Mouse (Mus musculus) myocyte (in vitro differentiated cells): Measurements from ENCODE around the gene Mdm2.

Experiments used
- POLR2A ChIP-seq: IDR thresholded peaks from one replicate; pipeline ENCODE4 v1.6.1; 2011; ENCODE audit warnings: low read depth, mild to moderate bottlenecking, control low read depth, moderate library complexity; ENCODE audit not compliant: insufficient read length
- USF1 ChIP-seq: IDR thresholded peaks from one replicate; pipeline ENCODE4 v1.6.1; 2011; ENCODE audit warnings: low read depth, mild to moderate bottlenecking, control low read depth, moderate library complexity

DNA sequence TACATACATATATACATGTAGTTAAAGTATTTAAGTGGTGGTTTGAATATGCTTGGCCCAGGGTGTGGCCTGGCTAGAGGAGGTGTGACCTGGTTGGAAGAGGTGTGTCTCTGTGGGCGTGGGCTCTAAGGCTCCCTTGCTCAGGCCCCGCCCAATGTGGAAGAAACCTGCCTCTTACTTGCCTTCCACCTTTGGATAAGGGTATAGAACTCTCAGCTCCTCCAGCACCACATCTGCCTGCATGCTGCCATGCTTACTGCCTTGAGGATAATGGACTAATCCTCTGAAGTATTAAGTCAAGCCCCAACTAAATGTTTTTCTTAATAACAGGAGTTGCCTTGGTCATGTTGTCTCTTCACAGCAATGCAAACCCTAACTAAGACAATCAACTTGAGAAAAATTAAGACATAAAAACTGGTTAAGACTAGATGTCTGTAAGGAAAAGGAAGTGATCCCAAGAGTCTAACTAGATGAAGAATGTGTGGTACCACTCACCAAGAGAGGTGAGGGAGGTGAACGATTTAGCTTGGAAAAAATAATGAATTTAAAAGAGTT is 12.9 kb downstream of the Mdm2 start:
- TF ChIP-seq USF1 (no peak), POLR2A (no peak)
